Mouse (Mus musculus): Measurements from ENCODE around the gene Gpr158. TPM values are rescaled to one million over a fixed set of nuclear protein-coding genes. Genes with fewer than 3 reads are reported as not detected.
"Not testable (repeated sequence)": the region's sequence is repeated elsewhere in the genome, so short reads cannot be mapped to it uniquely, and the experiment has no call there.

Gpr158 gene
- total RNA-seq, 2 experiments from 2014 or later, result 117 to 127 TPM

DNA sequence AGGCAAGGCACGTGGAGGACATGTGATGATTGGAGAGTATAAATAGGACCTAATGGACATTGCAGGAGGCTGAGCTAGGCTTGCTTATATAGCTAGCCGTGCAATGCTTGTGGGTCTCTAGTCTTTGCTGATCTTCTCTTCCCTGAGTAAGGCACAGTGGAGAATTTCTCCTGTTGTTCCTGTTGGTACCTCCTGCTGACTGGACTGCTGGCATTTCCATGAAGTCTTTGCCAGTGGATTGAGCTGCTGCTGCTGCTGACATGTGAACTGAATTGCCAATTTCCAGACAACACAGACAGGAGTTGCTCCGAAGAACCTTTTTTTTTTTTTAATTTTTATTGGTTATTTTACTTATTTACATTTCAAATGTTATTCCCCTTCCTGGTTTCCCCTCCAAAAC is 41.5 kb downstream of the Gpr158 start:
- intact Hi-C loops (cut with DNase I), result no loop called here
- H3K27ac ChIP-seq, result no peak overlapping the region
- DNase-seq (ENCODE audit: extremely low spot score in 1 of 2, low spot score in 2 of 2), result no peak
- TF ChIP-seq CTCF (IDR thresholded peaks at IDR 0.05), result no peak
- no peak overlapping the region for H3K4me3 ChIP-seq

DNA sequence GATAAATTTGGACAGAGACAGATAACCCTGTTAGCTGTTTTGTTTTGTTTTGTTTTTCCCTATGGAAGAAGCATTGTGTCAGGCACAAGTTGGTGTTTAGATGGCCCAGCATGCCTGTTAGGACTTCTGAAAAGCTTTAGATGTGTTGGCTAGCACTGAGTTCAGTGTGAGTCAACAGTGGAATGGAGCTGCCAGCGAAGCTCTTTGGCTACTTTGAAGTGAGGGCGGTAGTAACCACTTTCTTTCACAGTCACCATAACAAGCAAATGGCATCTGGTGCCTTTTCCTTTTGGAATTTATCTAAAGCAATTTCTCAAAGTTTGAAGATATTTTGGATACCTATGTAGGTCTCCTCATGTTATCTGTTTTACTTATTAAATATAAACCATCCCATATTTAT is 62.9 kb downstream of the Gpr158 start:
- no peak for TF ChIP-seq CTCF (IDR thresholded peaks at IDR 0.05)
- no peak overlapping the region for H3K27ac ChIP-seq
- DNase-seq (ENCODE audit: extremely low spot score in 1 of 2, low spot score in 2 of 2), result no peak
- intact Hi-C loops (cut with DNase I), result no loop called here
- H3K4me3 ChIP-seq, result no peak overlapping the region

DNA sequence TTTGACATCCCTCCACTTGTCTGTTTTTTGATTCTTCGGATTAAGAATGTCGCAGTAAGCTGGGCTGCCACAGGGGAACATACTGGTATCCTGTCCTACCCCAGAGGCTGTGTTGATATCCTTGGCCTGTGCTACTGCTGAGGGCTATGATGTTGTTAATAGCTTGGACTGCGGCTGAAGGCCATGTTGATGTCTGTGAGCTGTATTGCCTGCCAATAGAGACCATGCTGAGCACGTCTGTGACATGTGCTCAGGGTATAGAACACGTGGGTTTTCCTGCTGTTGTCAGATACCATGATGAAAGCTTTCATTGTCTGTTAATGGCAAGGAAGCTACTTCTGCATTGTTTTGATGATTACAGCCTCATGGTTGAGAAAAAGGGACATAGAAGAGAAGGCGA is 63.8 kb downstream of the Gpr158 start:
- intact Hi-C loops (cut with DNase I), result no loop called here
- no peak for DNase-seq (ENCODE audit: extremely low spot score in 1 of 2, low spot score in 2 of 2)
- TF ChIP-seq CTCF (IDR thresholded peaks at IDR 0.05), result no peak
- no peak overlapping the region for H3K27ac ChIP-seq
- no peak overlapping the region for H3K4me3 ChIP-seq

DNA sequence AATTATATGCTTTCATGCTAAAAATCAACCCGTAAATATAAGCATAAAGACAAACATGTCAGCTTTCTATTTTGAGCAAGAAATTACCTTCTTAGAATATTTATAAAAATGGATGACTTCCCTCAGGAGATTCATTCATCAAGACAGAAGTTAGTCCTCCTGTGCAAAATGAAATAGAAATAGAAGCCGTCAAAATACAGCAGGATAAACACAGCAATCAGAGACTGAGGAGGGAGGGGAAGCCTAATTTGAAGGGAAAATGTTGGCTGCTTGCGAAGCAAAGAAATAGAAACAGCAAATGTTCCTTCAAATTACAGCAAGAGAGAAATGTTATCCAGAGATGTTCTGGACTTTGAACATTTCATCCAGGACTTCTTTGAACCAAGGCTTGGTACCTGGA is 72.3 kb downstream of the Gpr158 start:
- TF ChIP-seq CTCF (IDR thresholded peaks at IDR 0.05), result no peak
- no peak for DNase-seq (ENCODE audit: extremely low spot score in 1 of 2, low spot score in 2 of 2)
- H3K27ac ChIP-seq, result no peak overlapping the region
- intact Hi-C loops (cut with DNase I), result no loop called here
- H3K4me3 ChIP-seq, result no peak overlapping the region

DNA sequence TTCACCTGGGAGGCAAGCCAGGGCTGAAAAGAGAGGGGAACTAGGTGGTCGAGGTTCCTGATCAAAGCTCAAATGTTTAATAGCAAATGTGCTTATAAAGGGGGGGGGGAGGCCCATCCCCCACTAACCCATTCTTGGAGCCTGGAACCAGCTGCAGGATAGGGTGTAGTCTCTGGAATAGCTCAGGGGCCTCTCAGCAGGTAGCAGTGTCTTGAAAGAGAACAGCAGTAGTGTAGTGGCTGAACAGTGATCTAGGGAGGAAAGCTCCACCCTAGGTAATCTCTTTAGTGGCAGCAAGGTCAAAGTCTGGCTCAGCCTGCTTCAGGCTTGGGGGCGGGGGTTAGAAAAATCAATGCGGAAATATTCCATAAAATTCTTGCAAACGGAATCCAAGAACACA is 93.3 kb downstream of the Gpr158 start:
- DNase-seq (ENCODE audit: extremely low spot score in 1 of 2, low spot score in 2 of 2); intact Hi-C loops (cut with DNase I); H3K27ac ChIP-seq; H3K4me3 ChIP-seq: not testable (repeated sequence)

DNA sequence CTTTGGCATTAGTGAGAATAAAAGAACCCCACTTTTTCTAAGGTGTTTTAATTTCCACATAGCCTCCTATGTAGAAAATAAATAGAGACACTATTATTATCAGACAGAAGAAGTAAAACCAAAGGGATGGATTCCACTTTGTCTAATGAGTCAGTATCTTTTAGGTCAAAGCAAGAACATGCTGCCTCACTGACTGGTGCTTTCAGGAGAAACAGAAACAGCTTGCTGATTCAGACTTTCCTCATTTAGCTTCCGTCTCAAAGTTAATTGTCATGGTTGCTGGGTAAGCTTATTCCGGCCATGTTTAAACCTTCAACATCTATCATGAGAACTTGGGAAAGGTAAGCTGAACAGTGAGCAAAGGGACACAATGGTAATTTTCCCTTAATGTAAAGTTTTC is 107.6 kb downstream of the Gpr158 start:
- DNase-seq (ENCODE audit: extremely low spot score in 1 of 2, low spot score in 2 of 2), result no peak
- no peak overlapping the region for H3K27ac ChIP-seq
- H3K4me3 ChIP-seq, result no peak overlapping the region
- no peak for TF ChIP-seq CTCF (IDR thresholded peaks at IDR 0.05)
- intact Hi-C loops (cut with DNase I), result no loop called here

DNA sequence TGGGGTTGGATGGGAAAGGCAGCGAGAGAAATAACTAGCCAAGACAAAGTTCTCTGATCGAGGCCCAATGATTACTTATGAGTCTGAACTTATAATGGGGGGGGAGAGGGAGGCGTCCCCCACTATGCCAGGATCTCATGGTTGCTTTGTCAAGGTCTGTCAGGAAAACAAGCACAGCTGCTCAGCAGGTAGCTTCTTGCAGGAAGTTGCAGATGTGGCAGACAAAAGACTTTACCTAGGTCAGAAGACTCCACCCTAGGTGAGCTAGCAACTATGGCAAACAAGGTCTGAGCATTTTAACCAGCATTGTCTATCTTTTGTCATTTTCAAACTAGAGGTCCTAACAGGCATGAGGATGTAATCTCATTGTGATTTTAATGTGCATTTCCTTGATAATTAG is 129.5 kb downstream of the Gpr158 start:
- intact Hi-C loops (cut with DNase I), result no loop called here
- no peak for DNase-seq (ENCODE audit: extremely low spot score in 1 of 2, low spot score in 2 of 2)
- no peak for TF ChIP-seq CTCF (IDR thresholded peaks at IDR 0.05)
- Histone ChIP-seq H3K27ac (no peak overlapping the region), H3K4me3 (no peak overlapping the region)

DNA sequence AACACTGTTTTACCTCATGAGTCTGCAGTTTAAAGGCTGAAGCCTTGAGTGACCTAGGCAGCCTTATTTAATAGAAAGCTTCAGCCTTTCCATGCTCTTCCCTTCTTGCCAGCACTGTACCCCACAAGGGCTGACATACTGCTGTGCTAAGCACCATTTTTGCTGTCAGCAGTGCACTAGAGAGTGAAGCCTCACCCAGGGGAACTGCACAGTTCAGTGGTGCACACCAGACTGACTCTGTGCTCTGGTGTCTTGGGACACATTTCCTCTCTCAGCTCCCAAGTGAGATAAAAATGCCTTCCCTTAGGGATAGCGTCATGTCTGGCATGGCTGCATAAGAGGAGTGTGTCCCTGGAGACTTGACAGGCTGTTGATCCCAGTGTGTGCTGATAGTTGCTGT is 130.6 kb downstream of the Gpr158 start:
- no peak for TF ChIP-seq CTCF (IDR thresholded peaks at IDR 0.05)
- DNase-seq (ENCODE audit: extremely low spot score in 1 of 2, low spot score in 2 of 2), result no peak

DNA sequence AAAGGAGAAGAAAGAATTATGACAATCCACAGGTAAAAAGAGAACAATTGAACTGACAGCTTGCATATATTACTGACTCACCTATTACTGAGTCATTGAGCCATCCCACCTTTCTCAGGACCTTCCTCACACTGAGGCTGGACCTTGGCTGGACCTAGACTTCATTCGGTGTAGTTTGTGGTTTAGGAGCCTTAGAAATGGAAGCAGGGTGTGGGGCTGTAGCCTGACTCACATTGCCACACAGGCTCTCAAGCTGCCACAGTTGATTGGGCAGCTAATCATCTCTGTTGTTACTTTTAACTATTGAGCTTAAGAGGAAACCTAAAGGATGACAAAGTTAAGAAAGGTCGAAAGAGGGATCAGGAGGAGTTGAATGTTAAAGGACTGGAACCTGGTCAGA is 132.1 kb downstream of the Gpr158 start:
- H3K27ac ChIP-seq, result no peak overlapping the region
- intact Hi-C loops (cut with DNase I), result no loop called here
- no peak for TF ChIP-seq CTCF (IDR thresholded peaks at IDR 0.05)
- no peak for DNase-seq (ENCODE audit: extremely low spot score in 1 of 2, low spot score in 2 of 2)
- no peak overlapping the region for H3K4me3 ChIP-seq

More for the DNA sequence above, 130.6 kb downstream of the Gpr158 start:
- no peak overlapping the region for H3K27ac ChIP-seq
- no peak overlapping the region for H3K4me3 ChIP-seq
- intact Hi-C loops (cut with DNase I), result no loop called here

DNA sequence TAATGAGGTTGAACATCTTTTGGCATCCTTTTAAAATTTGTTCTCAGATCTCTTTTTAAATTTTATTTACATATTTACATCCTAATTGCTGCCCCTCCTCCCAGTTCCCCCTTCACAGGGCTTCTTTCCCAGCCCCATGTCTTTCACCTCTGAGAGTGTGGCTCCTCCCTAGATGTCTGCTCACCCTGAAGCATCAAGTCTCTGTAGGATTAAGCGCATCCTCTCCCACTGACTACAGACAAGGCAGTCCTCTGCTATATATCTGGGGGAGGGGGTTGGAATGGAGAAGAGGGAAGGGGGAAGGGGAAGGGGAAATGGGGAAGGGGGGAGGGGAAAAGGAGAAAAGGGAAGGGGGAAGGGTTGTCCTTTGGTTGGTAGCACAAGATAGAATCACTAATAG is 140.1 kb downstream of the Gpr158 start:
- Histone ChIP-seq H3K27ac (no peak overlapping the region), H3K4me3 (no peak overlapping the region)
- no peak for DNase-seq (ENCODE audit: extremely low spot score in 1 of 2, low spot score in 2 of 2)
- intact Hi-C loops (cut with DNase I), result no loop called here
- TF ChIP-seq CTCF (IDR thresholded peaks at IDR 0.05), result no peak

DNA sequence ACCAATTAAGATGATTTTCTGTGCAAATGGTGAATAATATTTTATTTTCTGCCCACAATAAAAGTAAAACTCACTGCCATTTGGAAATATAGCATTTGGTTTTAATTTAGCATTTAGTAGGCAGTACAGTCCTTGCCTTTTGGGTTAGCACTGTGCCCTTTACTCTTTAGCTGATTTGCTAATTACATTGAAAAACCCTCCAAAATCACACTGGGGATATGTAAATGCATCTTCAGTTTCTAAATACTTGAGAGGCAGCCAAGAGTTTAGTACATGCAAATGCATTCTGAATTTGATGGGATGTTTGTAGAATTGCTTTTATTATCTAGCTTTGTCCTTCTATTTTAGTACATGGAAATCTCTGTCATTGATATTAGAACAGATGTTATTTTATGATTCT is 163.4 kb downstream of the Gpr158 start:
- Histone ChIP-seq H3K4me3 (no peak overlapping the region), H3K27ac (no peak overlapping the region)
- no peak for TF ChIP-seq CTCF (IDR thresholded peaks at IDR 0.05)
- DNase-seq (ENCODE audit: extremely low spot score in 1 of 2, low spot score in 2 of 2), result no peak
- intact Hi-C loops (cut with DNase I), result no loop called here

DNA sequence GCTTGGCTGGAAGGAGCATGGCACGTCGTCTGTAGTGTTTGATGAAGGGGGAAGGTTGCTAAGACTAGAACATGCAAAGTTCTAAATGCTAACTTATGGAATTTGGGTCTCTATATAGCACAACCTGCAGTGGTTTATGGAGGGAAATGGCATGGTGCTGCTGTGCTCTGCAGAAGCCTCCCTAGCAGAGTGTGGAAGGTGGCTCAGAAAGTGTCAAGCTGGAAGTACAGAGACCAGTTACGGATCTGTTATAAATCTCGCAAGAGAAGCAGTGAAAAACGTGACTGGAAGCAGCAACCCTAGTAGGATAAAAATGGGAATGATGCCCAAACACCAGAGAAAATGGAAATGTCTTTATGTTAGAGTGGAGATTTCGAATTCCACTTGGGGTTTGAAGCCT is 251.8 kb downstream of the Gpr158 start:
- Histone ChIP-seq H3K4me3 (no peak overlapping the region), H3K27ac (peak overlapping the region; percentile 8; the same call in 1 of the 2 replicates)
- intact Hi-C loops (cut with DNase I), result no loop called here
- TF ChIP-seq CTCF (IDR thresholded peaks at IDR 0.05), result no peak
- no peak for DNase-seq (ENCODE audit: extremely low spot score in 1 of 2, low spot score in 2 of 2)

DNA sequence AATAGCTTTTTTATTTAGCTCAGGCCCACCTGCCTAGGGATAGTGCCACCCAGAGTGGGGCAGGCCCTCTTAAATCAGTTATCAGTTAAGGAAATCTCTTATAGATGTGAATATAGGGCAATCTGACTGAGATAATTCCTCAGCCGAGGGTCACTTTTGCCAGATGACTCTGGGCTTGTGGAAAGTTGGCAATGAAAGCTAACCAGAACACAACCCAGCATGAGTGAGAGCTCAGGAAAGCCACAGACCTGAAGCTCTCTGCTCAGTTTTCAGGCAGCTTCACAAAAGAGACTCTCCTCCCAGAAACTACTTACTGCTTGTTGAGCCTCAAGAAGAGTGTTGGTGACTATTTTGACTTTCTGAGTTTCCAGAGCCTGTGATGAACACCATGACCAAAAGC is 264.8 kb downstream of the Gpr158 start:
- intact Hi-C loops (cut with DNase I), result loop anchor here (1.0 kb wide), 1 partner anchor 8 kb away; no protein-coding TSS in a partner anchor
- TF ChIP-seq CTCF (IDR thresholded peaks at IDR 0.05), result no peak
- no peak for DNase-seq (ENCODE audit: extremely low spot score in 1 of 2, low spot score in 2 of 2)

DNA sequence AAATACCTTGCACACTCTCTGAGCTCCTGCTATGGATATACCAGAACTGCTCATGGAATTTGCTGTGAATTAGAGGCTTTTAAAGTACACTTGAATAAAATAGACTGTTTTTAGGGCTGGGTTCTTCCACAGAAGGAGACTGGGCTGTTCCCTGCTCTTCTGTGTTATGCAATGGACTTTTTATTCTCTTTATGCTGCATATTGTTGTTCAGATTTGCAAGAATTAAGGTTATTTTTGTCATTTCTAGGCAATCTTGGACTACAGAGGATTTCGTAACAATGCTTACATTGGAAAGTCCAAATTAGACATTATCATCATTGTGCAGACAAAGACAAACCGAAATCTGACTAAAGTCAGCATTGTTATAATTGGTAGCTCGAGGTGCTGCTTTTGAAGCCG is 298.4 kb downstream of the Gpr158 start:
- intact Hi-C loops (cut with DNase I), result loop anchor here (5.0 kb wide), 2 partner anchors 62 to 298 kb away; partner anchors contain the start of gene Gpr158
- no peak overlapping the region for H3K4me3 ChIP-seq
- H3K27ac ChIP-seq, result peak overlapping the region; percentile 82
- TF ChIP-seq CTCF (IDR thresholded peaks at IDR 0.05), result no peak
- DNase-seq (ENCODE audit: extremely low spot score in 1 of 2, low spot score in 2 of 2), result no peak

More for the DNA sequence above, 264.8 kb downstream of the Gpr158 start:
- Histone ChIP-seq H3K4me3 (no peak overlapping the region), H3K27ac (no peak overlapping the region)

All from left cerebral cortex, adult 2 months (tissue).